Mouse (Mus musculus): ENCODE results near the gene Ccnc. TPM values are rescaled to one million over a fixed set of nuclear protein-coding genes. Genes with fewer than 3 reads are reported as not detected.

Ccnc gene
- 38.0 and 39.5 TPM in 2 replicates for polyA plus RNA-seq (2015; fragmentation: Nextera tagmentation; extraction: Ambion mirVana)

DNA sequence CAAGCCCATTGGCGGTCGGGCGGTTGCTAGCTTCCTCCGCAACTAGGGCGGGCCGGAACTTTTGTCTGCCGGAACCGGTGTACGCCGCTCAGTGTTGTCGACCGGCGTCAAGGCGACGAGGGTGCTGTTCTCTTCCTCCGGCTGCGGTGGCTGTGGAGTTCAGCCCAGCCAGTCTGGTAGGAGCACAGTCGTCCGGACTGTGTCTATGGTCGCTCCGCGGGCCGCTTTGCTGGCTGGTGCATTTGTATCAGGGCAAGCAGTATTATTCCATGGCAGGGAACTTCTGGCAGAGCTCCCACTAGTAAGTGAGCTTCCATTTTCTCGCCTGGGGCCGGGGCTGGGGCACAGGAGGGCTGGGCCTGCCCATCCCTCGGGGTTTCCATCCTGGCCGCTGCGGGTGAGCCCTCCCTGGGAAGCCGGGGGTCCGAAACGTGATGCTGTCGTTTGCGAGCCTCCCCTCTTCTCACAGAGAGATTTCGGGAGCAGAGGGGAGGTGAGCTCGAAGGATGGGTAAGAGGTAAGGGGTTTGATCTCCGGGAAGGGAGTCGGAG, at the start of gene Ccnc:
TSS of gene Ccnc (plus strand) at position 87 of the 551 bp plus-strand sequence.
- ATAC-seq (ENCODE audit: insufficient read depth, low FRiP score, low read depth), result peak; percentile 100
- peak within 1 kb of the TSS; percentile 48; the same call in 1 of the 2 replicates for H3K9ac ChIP-seq
- no peaks in the 10 kb centered on the region for H3K27me3 ChIP-seq (replicated peaks)

DNA sequence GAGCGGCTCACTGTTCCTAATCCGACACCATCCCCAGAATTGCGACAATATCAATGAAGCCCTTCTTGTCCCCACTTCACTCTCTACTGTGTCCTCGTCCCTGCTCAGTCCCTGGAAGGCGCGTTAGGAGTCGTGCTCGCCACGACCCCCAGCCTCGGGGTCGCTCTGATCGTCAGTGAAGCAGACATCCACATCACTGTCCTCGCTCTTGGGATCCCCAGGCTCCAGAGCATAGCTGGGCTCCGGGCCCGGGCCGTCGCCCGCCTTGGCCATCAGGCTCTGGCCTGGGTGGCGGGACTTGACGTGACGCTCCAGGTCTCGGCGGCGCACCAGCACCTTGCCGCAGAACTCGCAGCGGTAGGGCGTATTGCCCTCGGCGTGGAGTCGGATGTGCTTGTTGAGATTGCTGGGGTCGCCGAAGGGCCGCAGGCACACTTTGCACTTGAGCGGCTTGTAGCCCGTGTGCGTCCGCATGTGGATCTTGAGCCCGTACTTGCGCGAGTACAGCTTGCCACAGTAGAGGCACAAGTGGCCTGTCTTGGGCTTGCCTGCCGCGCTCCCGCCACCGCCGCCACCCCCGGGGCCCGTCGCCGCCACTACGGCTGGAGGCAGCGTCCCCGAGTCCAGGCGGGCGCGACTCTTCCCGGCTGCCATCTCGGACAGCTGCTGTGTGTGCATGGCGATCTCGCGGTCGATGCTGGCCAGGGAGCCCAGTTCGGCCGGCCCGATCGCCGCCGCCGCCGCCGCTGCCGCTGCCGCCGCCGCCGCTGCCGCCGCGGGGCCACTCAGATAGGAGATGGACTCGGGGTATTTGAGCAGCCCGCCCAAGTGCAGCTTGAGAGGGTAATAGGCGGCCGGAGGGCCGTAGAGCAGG, 49.2 kb upstream of the Ccnc start:
- peaks cover 81% of the 10 kb centered on the region for H3K27me3 ChIP-seq (replicated peaks)
- ATAC-seq (ENCODE audit: insufficient read depth, low FRiP score, low read depth), result peak; percentile 22; the same call in 1 of the 2 replicates
- peaks cover 18% of the 10 kb centered on the region for H3K4me1 ChIP-seq
- H3K4me2 ChIP-seq, result peak overlapping the region; percentile 75
- H3K27ac ChIP-seq, result no peak overlapping the region
- H3K9ac ChIP-seq, result no peak overlapping the region
- H3K9me3 ChIP-seq, result no peaks in the 10 kb centered on the region
- peak overlapping the region; percentile 46 for H3K4me3 ChIP-seq (replicated peaks)
- H3K36me3 ChIP-seq, result no peaks in the 10 kb centered on the region
- WGBS, result under 1% methylated on average over 74 of the region's 84 CpGs

More for the DNA sequence above, at the start of gene Ccnc:
- peak within 1 kb of the TSS; percentile 72 for H3K4me2 ChIP-seq
- no peaks in the 10 kb centered on the region for H3K9me3 ChIP-seq
- peak within 1 kb of the TSS; percentile 86 for H3K27ac ChIP-seq
- no peaks in the 10 kb centered on the region for H3K36me3 ChIP-seq
- under 1% methylated on average over 37 of the region's 37 CpGs for WGBS
- H3K4me1 ChIP-seq, result peaks cover 3% of the 10 kb centered on the region; the same call in 1 of the 2 replicates
- H3K4me3 ChIP-seq (replicated peaks), result peak within 1 kb of the TSS; percentile 90

DNA sequence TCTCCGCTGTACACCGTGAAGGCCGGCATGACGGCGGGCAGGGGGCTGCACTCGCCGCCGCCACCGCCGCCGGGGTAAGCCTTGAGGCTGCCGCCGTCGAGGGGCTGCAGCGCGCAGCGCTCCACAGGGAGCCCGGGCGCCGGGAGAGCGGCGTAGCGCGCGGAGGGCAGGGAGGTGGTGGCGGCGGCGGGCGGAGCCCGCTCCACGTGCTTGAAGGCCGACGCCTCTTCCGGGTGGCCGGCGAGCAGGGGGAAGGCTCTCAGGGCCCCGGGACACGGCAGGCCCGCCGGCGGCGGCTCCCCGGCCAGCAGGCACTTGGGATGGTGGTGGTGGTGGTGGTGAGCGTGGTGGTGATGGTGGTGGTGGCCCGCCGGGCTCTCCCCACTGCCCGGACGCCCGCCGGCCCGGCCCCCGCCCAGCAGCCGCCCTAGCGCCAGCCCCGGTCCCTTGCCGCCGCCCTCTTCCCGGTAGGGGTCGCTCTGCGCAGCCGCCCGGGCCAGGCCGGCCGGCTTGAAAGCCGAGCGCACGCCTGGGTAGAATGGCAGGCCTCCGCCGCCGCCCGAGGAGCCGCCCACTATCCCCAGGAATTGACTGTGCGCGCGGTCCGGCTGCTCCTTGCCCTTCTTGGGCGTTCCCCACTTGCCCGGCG, 48.4 kb upstream of the Ccnc start:
- peak; percentile 75 for ATAC-seq (ENCODE audit: insufficient read depth, low FRiP score, low read depth)
- peak overlapping the region; percentile 46 for H3K4me3 ChIP-seq (replicated peaks)
- H3K27ac ChIP-seq, result no peak overlapping the region
- under 1% methylated on average over 44 of the region's 79 CpGs for WGBS
- no peaks in the 10 kb centered on the region for H3K9me3 ChIP-seq
- no peak overlapping the region for H3K9ac ChIP-seq
- H3K27me3 ChIP-seq (replicated peaks), result peaks cover 85% of the 10 kb centered on the region
- peak overlapping the region; percentile 75 for H3K4me2 ChIP-seq
- peaks cover 18% of the 10 kb centered on the region for H3K4me1 ChIP-seq
- no peaks in the 10 kb centered on the region for H3K36me3 ChIP-seq

DNA sequence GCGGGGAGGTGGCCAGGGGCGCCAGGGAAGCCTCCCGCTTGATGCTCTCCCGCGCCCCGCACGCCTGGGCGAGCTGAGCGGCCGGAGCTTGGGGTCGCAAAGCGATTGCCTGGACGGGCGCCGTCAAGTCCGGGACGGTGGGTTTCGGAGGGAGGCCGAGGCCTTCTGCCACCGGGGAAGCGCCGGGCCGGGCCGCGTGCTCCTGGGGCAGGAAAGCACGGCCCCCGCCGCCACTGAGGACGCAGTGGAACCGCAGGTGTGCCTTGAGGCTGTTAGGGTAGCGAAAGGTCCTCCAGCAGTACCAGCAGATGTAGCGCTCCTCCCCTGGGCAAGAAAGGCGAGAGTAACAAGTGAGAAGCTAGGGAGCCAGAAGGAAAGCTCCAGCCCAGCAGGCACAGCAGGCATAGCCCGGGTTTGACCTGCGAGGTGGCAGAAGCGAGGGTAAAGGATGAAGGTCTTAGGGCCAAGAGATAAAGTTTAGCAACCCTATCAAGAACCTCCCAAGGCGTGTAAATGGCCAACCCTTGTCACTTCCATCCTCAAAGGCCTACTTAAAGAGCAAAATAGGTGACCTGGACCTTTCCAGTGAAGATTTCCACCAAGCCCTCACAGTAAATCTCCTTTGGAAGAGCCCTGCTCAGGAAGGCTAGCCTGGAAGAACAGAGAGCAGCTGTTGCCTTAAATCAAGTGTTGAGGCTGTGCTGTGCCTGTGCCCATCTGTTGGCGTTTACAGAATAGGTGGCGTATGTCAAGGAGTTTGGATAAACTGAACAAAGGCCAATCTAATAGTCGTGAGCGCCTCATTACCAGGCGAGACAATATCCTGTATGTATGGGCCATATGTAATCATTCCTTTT, 47.6 kb upstream of the Ccnc start:
- Histone ChIP-seq H3K27me3 (replicated peaks) (peaks cover 85% of the 10 kb centered on the region), H3K9me3 (no peaks in the 10 kb centered on the region), H3K4me1 (peaks cover 18% of the 10 kb centered on the region), H3K9ac (no peak overlapping the region), H3K27ac (no peak overlapping the region), H3K4me2 (peak overlapping the region; percentile 75), H3K4me3 (replicated peaks) (peak overlapping the region; percentile 46), H3K36me3 (no peaks in the 10 kb centered on the region)
- WGBS, result 3% methylated on average over 42 of the region's 42 CpGs
- no peak for ATAC-seq (ENCODE audit: insufficient read depth, low FRiP score, low read depth)

DNA sequence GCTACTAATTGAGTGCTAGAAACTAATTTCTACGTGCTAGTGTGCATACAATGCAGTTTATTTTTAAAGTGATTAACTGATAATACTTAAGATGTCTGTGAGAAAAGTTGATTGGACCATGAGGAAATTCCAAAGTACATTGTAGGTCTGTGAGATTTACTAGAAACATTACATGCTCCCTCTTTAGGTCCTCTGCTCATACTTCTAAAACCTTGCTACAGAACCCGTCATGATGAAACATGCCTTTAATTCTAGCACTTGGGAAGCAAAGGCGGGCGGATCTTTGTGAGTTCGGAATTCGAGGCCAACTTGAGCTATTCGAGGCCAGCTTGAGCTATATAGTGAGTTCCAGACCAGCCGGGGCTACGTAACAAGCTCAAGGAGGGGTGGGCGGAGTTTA, 46.5 kb upstream of the Ccnc start:
- no peaks in the 10 kb centered on the region for H3K9me3 ChIP-seq
- no peak overlapping the region for H3K9ac ChIP-seq
- no peak overlapping the region for H3K4me2 ChIP-seq
- H3K27me3 ChIP-seq (replicated peaks), result peaks cover 91% of the 10 kb centered on the region
- H3K4me1 ChIP-seq, result peaks cover 18% of the 10 kb centered on the region
- ATAC-seq (ENCODE audit: insufficient read depth, low FRiP score, low read depth), result no peak
- no peak overlapping the region for H3K4me3 ChIP-seq (replicated peaks)
- H3K27ac ChIP-seq, result no peak overlapping the region
- no peaks in the 10 kb centered on the region for H3K36me3 ChIP-seq
- WGBS, result 4% methylated on average over 10 of the region's 10 CpGs

DNA sequence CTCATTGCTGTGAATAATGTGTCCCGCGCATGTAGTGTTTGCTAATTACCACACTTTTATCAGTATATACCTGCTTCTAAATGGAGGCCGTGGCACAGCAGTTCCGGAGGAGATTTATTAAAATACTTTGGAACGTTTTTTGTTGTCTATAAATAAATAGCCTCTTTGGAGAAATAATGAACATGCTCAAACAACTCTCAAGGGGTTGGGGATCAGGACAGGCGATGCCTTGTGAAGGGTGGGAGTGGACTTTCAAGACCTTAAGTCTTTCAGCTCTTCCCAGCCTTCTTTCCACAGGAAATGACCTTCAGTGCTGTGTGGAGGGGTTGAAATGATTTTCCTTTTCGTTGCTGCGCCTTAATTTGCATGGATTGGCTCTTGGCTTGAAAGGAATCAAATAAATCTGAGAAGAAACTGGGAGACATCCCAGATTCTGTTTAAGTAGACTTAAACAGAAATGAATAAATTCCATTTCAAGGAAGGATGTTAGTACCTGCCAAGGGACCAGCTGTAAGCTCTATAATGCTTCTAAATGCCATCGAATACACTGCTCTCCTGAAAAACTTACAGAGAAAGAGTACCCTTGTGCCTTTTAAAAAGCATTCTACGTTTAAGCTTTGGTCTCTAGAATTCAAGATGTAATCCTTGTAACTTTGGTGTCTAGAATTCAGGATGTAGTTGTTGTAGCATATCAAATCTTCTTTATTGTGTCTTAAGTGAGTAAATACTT, 44.9 kb upstream of the Ccnc start:
- no peaks in the 10 kb centered on the region for H3K36me3 ChIP-seq
- H3K9me3 ChIP-seq, result no peaks in the 10 kb centered on the region
- H3K9ac ChIP-seq, result no peak overlapping the region
- H3K4me3 ChIP-seq (replicated peaks), result no peak overlapping the region
- no peak overlapping the region for H3K4me2 ChIP-seq
- no peak for ATAC-seq (ENCODE audit: insufficient read depth, low FRiP score, low read depth)
- H3K27ac ChIP-seq, result no peak overlapping the region
- 15% methylated on average over 10 of the region's 10 CpGs for WGBS
- peaks cover 18% of the 10 kb centered on the region for H3K4me1 ChIP-seq
- peaks cover 97% of the 10 kb centered on the region for H3K27me3 ChIP-seq (replicated peaks)

DNA sequence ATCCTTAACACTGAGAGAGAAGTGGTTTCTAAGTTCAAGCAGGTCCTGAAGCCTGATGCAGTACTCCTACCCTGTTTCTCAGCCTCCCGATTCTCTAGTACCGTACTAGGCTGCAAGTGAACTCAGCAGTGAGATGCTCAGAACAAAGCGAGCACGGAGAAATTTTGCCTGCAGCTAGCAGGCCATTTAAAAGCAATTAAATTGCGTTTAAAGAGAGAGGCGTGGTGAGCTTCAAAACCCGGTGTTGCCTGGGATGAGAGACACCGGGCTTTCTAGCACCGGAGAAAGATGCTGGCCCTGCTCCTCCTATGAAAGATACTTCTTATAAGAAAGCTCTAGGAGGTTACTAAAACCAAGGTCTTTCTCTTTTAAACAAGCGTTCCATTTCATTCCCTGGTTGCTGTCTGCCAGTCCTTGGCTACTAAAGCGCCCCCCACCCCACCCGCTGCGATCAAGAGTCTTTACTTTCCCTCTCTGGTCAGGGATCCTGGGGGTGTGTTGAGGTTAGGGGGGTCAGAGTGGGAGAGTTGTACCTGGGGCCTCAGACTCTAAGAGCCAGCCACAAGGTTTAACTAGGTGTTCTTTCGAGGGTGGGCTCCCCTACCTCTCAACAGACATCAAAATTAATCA, 43.0 kb upstream of the Ccnc start:
- 2% methylated on average over 14 of the region's 14 CpGs for WGBS
- ATAC-seq (ENCODE audit: insufficient read depth, low FRiP score, low read depth), result no peak
- Histone ChIP-seq H3K9ac (no peak overlapping the region), H3K4me2 (no peak overlapping the region), H3K9me3 (no peaks in the 10 kb centered on the region), H3K27me3 (replicated peaks) (peaks cover 86% of the 10 kb centered on the region), H3K4me1 (peaks cover 13% of the 10 kb centered on the region), H3K36me3 (no peaks in the 10 kb centered on the region), H3K4me3 (replicated peaks) (no peak overlapping the region), H3K27ac (no peak overlapping the region)

DNA sequence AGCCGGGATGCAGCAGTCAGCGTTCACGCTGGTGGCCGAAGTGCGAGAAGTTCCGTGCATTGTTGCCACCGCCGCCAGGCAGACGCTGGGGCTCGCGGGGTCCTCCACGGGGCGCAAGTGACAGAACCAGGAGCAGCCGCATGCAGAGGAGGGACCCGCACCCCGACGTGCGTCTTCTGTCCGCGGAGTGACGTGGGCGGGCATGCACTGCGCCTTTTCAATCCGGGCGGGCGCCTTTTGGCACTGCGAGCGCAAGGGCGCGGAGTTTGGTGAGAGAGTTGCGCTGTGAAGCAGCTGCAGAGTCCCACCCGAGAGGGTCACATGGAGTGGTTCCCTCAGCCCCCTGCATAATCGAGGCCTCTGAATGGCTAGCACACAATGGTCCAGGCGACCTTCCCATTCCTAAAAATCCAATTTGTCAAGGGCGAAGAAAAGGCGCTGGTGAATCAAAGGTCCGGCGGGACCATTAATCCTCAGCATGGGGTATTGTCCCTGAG, 41.9 kb upstream of the Ccnc start, which contains the start of gene Prdm13:
TSS of gene Prdm13 (minus strand) at position 369 of the 497 bp plus-strand sequence.
- H3K27me3 ChIP-seq (replicated peaks), result peaks cover 86% of the 10 kb centered on the region
- no peak within 1 kb of the TSS for H3K4me2 ChIP-seq
- no peak within 1 kb of the TSS for H3K4me3 ChIP-seq (replicated peaks)
- no peak within 1 kb of the TSS for H3K9ac ChIP-seq
- no peaks in the 10 kb centered on the region for H3K36me3 ChIP-seq
- H3K27ac ChIP-seq, result no peak within 1 kb of the TSS
- peaks cover 8% of the 10 kb centered on the region for H3K4me1 ChIP-seq
- no peaks in the 10 kb centered on the region for H3K9me3 ChIP-seq
- WGBS, result 1% methylated on average over 38 of the region's 38 CpGs
- ATAC-seq (ENCODE audit: insufficient read depth, low FRiP score, low read depth), result 0 out of 2 replicates have a peak, but pooled peaks have one; percentile 35

DNA sequence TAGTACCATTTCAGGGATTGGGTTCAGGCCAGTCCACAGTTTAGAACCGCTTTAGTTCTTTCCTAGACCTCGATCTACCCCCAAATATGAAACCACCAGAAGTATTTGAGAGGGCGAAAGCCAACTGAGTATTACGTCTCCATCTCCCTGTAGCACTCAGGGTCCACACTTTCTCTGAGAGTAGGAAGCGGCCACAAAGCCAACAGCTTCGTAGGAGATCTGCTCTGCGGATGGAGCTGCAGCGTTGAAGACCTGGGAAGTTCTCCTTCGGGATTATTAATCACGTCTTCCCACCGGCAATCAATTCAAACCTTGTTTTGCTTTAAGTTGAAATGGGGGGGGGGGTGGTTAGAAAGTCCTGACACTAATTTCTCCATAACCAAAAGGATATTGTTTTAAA, 41.1 kb upstream of the Ccnc start:
- Histone ChIP-seq H3K4me1 (peaks cover 8% of the 10 kb centered on the region), H3K4me2 (no peak overlapping the region), H3K36me3 (no peaks in the 10 kb centered on the region), H3K27ac (no peak overlapping the region), H3K9ac (no peak overlapping the region), H3K9me3 (no peaks in the 10 kb centered on the region), H3K27me3 (replicated peaks) (peaks cover 84% of the 10 kb centered on the region), H3K4me3 (replicated peaks) (no peak overlapping the region)
- WGBS, result 5% methylated on average over 11 of the region's 11 CpGs
- ATAC-seq (ENCODE audit: insufficient read depth, low FRiP score, low read depth), result no peak

DNA sequence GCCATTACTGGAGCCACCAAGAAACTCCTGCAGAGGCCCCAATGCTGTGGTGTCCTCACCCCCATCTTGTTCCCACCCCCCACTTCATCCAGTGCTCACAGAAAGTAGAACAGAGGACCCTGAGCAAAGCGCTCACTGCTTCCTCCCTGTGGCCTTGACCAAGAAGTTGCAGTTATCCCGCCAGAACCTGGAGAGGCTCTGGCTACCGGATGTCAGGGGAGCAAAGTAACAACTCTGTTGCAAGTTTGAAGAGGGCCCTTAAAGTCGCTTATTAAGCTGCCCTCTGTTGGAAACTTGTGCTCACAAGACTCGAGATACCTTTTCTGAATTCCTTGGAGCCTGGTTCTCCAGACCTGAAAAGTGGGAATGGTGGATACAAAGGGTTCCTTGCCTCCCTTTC, 40.6 kb upstream of the Ccnc start:
- peaks cover 8% of the 10 kb centered on the region for H3K4me1 ChIP-seq
- H3K4me3 ChIP-seq (replicated peaks), result no peak overlapping the region
- 2% methylated on average over 5 of the region's 5 CpGs for WGBS
- H3K9ac ChIP-seq, result no peak overlapping the region
- H3K4me2 ChIP-seq, result no peak overlapping the region
- H3K9me3 ChIP-seq, result no peaks in the 10 kb centered on the region
- H3K27ac ChIP-seq, result no peak overlapping the region
- ATAC-seq (ENCODE audit: insufficient read depth, low FRiP score, low read depth), result no peak
- H3K36me3 ChIP-seq, result no peaks in the 10 kb centered on the region
- H3K27me3 ChIP-seq (replicated peaks), result peaks cover 83% of the 10 kb centered on the region
